Mouse (Mus musculus): ENCODE data around the gene Bag6. TPM values are rescaled to one million over a fixed set of nuclear protein-coding genes. Genes with fewer than 3 reads are reported as not detected.

Gene Bag6
- total and polyA plus RNA-seq, 2 experiments from 2014 or later, result 68.9 to 339 TPM

DNA sequence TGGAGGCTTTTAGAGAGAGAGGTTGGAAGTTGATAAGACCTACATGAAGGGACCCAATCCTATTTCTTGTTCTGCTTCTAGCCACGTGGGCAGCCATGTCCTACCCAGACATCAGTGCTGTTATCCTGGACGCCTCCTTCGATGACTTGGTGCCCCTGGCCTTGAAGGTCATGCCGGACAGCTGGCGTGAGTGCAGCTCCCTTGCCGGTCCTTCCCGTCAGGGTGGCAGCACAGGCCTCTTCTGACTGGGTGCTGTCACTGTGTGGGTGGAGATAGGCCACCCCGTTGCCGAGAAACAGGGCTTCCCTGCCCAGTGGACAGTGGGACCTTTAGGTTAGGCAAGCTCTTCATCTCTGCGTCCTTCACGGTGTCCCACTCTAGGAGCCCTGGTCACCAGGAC is 33.8 kb upstream of the Bag6 start:
- Histone ChIP-seq H3K36me3 (ENCODE audit: insufficient read depth, low read length) (peaks cover 68% of the 10 kb centered on the region), H3K9me3 (ENCODE audit: low read length) (no peaks in the 10 kb centered on the region), H3K27me3 (ENCODE audit: insufficient read depth, low read length) (no peaks in the 10 kb centered on the region), H3K4me1 (ENCODE audit: insufficient read depth, low read length) (no peaks in the 10 kb centered on the region), H3K9ac (replicated peaks; ENCODE audit: low read length, poor library complexity, severe bottlenecking) (no peak overlapping the region), H3K27ac (ENCODE audit: low read depth, low read length) (no peak overlapping the region), H3K4me2 (ENCODE audit: low read depth, low read length, poor library complexity, severe bottlenecking) (no peak overlapping the region), H3K4me3 (ENCODE audit: low read depth, low read length) (no peak overlapping the region)
- DNase-seq (ENCODE audit: low spot score), result no peak
- ATAC-seq (ENCODE audit: low FRiP score), result no peak
- WGBS, result 92% methylated on average over 11 of the region's 11 CpGs
- no peak for TF ChIP-seq CTCF (IDR thresholded peaks at IDR 0.05)

DNA sequence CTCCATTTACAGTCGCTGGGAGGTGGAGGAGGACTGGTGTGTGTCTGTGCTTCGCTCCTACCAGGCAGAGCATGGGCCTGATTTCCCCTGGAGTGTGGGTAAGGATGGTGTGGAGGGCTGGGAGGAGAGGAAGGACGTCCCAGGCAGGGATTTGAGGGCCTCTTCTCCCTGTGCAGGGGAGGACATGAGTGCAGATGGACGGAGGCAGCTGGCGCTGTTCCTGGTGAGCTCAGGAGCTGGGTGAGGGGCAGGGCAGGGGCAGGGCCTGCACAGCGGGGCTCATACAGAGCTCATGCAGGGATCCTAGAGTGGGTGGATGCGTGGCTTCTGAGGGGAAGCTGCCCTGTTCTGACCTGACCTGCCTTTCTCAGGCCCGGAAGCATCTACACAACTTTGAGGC is 32.7 kb upstream of the Bag6 start:
- no peaks in the 10 kb centered on the region for H3K27me3 ChIP-seq (ENCODE audit: insufficient read depth, low read length)
- no peak overlapping the region for H3K4me2 ChIP-seq (ENCODE audit: low read depth, low read length, poor library complexity, severe bottlenecking)
- peaks cover 57% of the 10 kb centered on the region for H3K36me3 ChIP-seq (ENCODE audit: insufficient read depth, low read length)
- no peak overlapping the region for H3K9ac ChIP-seq (replicated peaks; ENCODE audit: low read length, poor library complexity, severe bottlenecking)
- H3K4me3 ChIP-seq (ENCODE audit: low read depth, low read length), result no peak overlapping the region
- no peaks in the 10 kb centered on the region for H3K9me3 ChIP-seq (ENCODE audit: low read length)
- H3K27ac ChIP-seq (ENCODE audit: low read depth, low read length), result no peak overlapping the region
- no peaks in the 10 kb centered on the region for H3K4me1 ChIP-seq (ENCODE audit: insufficient read depth, low read length)
- TF ChIP-seq CTCF (IDR thresholded peaks at IDR 0.05), result no peak
- 82% methylated on average over 6 of the region's 8 CpGs for WGBS
- DNase-seq (ENCODE audit: low spot score) (no peak), ATAC-seq (ENCODE audit: low FRiP score) (no peak)

GRCm38 (mm10) chr17:35103221-35103690 is 31.7 kb upstream of the Bag6 start:
- no peak for DNase-seq (ENCODE audit: low spot score)
- H3K9ac ChIP-seq (replicated peaks; ENCODE audit: low read length, poor library complexity, severe bottlenecking), result no peak overlapping the region
- no peaks in the 10 kb centered on the region for H3K27me3 ChIP-seq (ENCODE audit: insufficient read depth, low read length)
- ATAC-seq (ENCODE audit: low FRiP score), result no peak
- no peak overlapping the region for H3K27ac ChIP-seq (ENCODE audit: low read depth, low read length)
- H3K36me3 ChIP-seq (ENCODE audit: insufficient read depth, low read length), result peaks cover 51% of the 10 kb centered on the region
- WGBS, result 71% methylated on average over 6 of the region's 6 CpGs
- H3K4me2 ChIP-seq (ENCODE audit: low read depth, low read length, poor library complexity, severe bottlenecking), result no peak overlapping the region
- no peak overlapping the region for H3K4me3 ChIP-seq (ENCODE audit: low read depth, low read length)
- no peaks in the 10 kb centered on the region for H3K4me1 ChIP-seq (ENCODE audit: insufficient read depth, low read length)
- no peak for TF ChIP-seq CTCF (IDR thresholded peaks at IDR 0.05)
- no peaks in the 10 kb centered on the region for H3K9me3 ChIP-seq (ENCODE audit: low read length)

DNA sequence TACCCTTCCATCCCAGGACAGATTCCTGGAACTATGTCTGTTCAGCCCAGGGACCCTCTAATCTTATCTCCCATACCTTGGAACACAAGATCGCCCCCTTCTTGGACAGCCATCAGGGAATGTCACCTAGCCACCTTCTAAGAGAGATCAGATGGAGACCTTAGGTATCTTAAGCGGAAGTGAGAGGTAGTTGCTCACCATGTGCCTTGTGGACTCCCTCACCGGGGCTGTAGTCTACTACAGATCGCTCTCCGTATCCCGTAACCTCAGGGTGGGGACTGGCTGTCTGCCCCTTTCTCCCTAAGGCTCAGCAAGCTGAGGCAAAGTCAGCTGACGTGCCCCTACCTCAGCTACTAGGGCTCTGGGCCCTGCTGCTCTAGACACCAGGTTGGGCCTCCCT is 30.9 kb upstream of the Bag6 start:
- H3K4me1 ChIP-seq (ENCODE audit: insufficient read depth, low read length), result no peaks in the 10 kb centered on the region
- no peak overlapping the region for H3K27ac ChIP-seq (ENCODE audit: low read depth, low read length)
- no peak for ATAC-seq (ENCODE audit: low FRiP score)
- no peaks in the 10 kb centered on the region for H3K9me3 ChIP-seq (ENCODE audit: low read length)
- DNase-seq (ENCODE audit: low spot score), result no peak
- H3K4me2 ChIP-seq (ENCODE audit: low read depth, low read length, poor library complexity, severe bottlenecking), result no peak overlapping the region
- H3K9ac ChIP-seq (replicated peaks; ENCODE audit: low read length, poor library complexity, severe bottlenecking), result no peak overlapping the region
- peaks cover 45% of the 10 kb centered on the region for H3K36me3 ChIP-seq (ENCODE audit: insufficient read depth, low read length)
- H3K4me3 ChIP-seq (ENCODE audit: low read depth, low read length), result no peak overlapping the region
- WGBS, result 95% methylated on average over 7 of the region's 7 CpGs
- TF ChIP-seq CTCF (IDR thresholded peaks at IDR 0.05), result no peak
- no peaks in the 10 kb centered on the region for H3K27me3 ChIP-seq (ENCODE audit: insufficient read depth, low read length)

DNA sequence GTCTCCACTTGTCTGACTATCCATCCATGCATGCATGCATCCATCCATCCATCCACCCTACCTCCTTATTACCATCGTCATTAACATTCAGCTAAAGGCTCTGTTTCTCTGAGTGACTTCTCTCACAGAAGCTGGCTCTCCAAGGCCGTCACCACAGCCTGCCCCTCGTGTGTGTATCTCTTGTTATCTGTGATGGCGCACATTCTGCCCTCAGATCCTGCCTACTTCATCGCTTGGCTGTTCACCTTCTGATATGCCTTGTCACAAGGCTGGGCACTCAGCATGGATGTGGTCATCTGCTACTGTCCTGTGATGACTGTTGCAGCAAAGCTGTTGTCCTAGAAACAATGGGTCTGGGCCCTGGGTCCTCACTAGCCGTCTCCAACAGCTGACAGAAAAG is 30.2 kb upstream of the Bag6 start:
- DNase-seq (ENCODE audit: low spot score) (no peak), ATAC-seq (ENCODE audit: low FRiP score) (no peak)
- Histone ChIP-seq H3K36me3 (ENCODE audit: insufficient read depth, low read length) (peaks cover 38% of the 10 kb centered on the region), H3K27me3 (ENCODE audit: insufficient read depth, low read length) (no peaks in the 10 kb centered on the region), H3K4me1 (ENCODE audit: insufficient read depth, low read length) (no peaks in the 10 kb centered on the region), H3K4me3 (ENCODE audit: low read depth, low read length) (no peak overlapping the region), H3K27ac (ENCODE audit: low read depth, low read length) (no peak overlapping the region), H3K9me3 (ENCODE audit: low read length) (no peaks in the 10 kb centered on the region), H3K9ac (replicated peaks; ENCODE audit: low read length, poor library complexity, severe bottlenecking) (no peak overlapping the region), H3K4me2 (ENCODE audit: low read depth, low read length, poor library complexity, severe bottlenecking) (no peak overlapping the region)
- no peak for TF ChIP-seq CTCF (IDR thresholded peaks at IDR 0.05)
- 79% methylated on average over 6 of the region's 6 CpGs for WGBS

- H3K9ac ChIP-seq (replicated peaks; ENCODE audit: low read length, poor library complexity, severe bottlenecking), result no peak overlapping the region
- TF ChIP-seq CTCF (IDR thresholded peaks at IDR 0.05), result peak; percentile 70
- WGBS, result 21% methylated on average over 13 of the region's 13 CpGs
- no peaks in the 10 kb centered on the region for H3K4me1 ChIP-seq (ENCODE audit: insufficient read depth, low read length)
- peaks cover 28% of the 10 kb centered on the region for H3K36me3 ChIP-seq (ENCODE audit: insufficient read depth, low read length)
- H3K4me3 ChIP-seq (ENCODE audit: low read depth, low read length), result no peak overlapping the region
- peak overlapping the region; percentile 26; the same call in 1 of the 2 replicates for H3K4me2 ChIP-seq (ENCODE audit: low read depth, low read length, poor library complexity, severe bottlenecking)
- peak; percentile 14; the same call in 1 of the 2 replicates for ATAC-seq (ENCODE audit: low FRiP score)
- H3K27ac ChIP-seq (ENCODE audit: low read depth, low read length), result no peak overlapping the region
- peak; percentile 72 for DNase-seq (ENCODE audit: low spot score)
- H3K27me3 ChIP-seq (ENCODE audit: insufficient read depth, low read length), result no peaks in the 10 kb centered on the region
- H3K9me3 ChIP-seq (ENCODE audit: low read length), result no peaks in the 10 kb centered on the region
These were observed 29.1 kb upstream of the Bag6 start for GRCm38 (mm10) chr17:35105740-35106389.

Data from midbrain, postnatal 0 days (tissue).